9 mouse cellular contexts compared by ENCODE assay signal in genomic region chr15:81077551-81077950, GRCm38 (mm10).
DNase-seq lines count a peak whose midpoint lies in the region; TF ChIP-seq lines count a peak whose summit lies in the region.
"Had no signal": no experiment of that assay in that cellular context is flagged by ENCODE, and none has a peak within 500 bp of the region (broad histone marks: within the 10 kb centered on the region; RNA-seq: fewer than 3 reads in every experiment).

No protein-coding gene starts in this region.

- in situ Hi-C loops in ES-E14 (cut with MboI; ENCODE audit: low sequenced_read_pairs in 2 of 2, unreplicated experiment in 2 of 2): no loop called here

- H3K9ac ChIP-seq in ES-E14 (ENCODE audit: insufficient read depth, low read depth, low read length, poor library complexity, severe bottlenecking): no peak overlapping the region

- DNase-seq in layer of hippocampus, postnatal 10 days (ENCODE audit: low spot score in 2 of 2): peak; percentile 18 to 38
- DNase-seq in layer of hippocampus, postnatal 36 days: no peak
- no peak for DNase-seq in ES-E14 (ENCODE audit: low read depth, low spot score)
- peak; percentile 38 for DNase-seq in c-Kit-positive CD71-negative TER-119-negative erythroid progenitor cells, embryonic 14.5 days (ENCODE audit: low read depth)
- DNase-seq in splenic B cell, adult 2 months (ENCODE audit: low read depth, low spot score): peak; percentile 62
- DNase-seq in right cerebral cortex, adult 2 months (ENCODE audit: low spot score in 2 of 2): no peak
- DNase-seq in gastrocnemius, postnatal 4 days (ENCODE audit: low spot score in 2 of 2): no peak
- no peak for DNase-seq in left cerebral cortex, postnatal 4 days

- H3K4me1 ChIP-seq in ES-E14 (ENCODE audit: control insufficient read depth in 2 of 2, insufficient read depth in 2 of 2, low read length in 2 of 2, poor library complexity in 1 of 2): no peaks in the 10 kb centered on the region

- H3K36me3 ChIP-seq in ES-E14 (ENCODE audit: control insufficient read depth, insufficient read depth, low read length, poor library complexity, severe bottlenecking): no peaks in the 10 kb centered on the region
- no peaks in the 10 kb centered on the region for H3K36me3 ChIP-seq in splenic B cell, adult 2 months (ENCODE audit: control insufficient read depth, insufficient read depth, low read length, poor library complexity, severe bottlenecking)

- H3K9me3 ChIP-seq in ES-E14 (ENCODE audit: control insufficient read depth, insufficient read depth, low read depth, low read length): no peaks in the 10 kb centered on the region

- H3K4me3 ChIP-seq in ES-E14 (ENCODE audit: insufficient read depth in 1 of 2, low read depth in 1 of 2, low read length in 2 of 2, poor library complexity in 1 of 2, severe bottlenecking in 1 of 2): no peak overlapping the region
- H3K4me3 ChIP-seq: erythroblast, embryonic 14.5 days had no signal

- H3K27me3 ChIP-seq in splenic B cell, adult 2 months (ENCODE audit: control insufficient read depth, insufficient read depth, low read length, poor library complexity, severe bottlenecking): no peaks in the 10 kb centered on the region

- intact Hi-C loops in left cerebral cortex, postnatal 4 days (cut with DNase I): loop anchor here (5.0 kb wide), 1 partner anchor 120 kb away; no protein-coding TSS in a partner anchor

- H3K27ac ChIP-seq in ES-E14 (ENCODE audit: insufficient read depth, low read depth, low read length, poor library complexity, severe bottlenecking): no peak overlapping the region

TF ChIP-seq in ES-E14, 5 proteins besides CTCF, POLR2A, EP300 and RAD21:
- TF ChIP-seq HCFC1 (IDR thresholded peaks at IDR 0.05; ENCODE audit: borderline replicate concordance, insufficient read depth, low read length): no peak
- TF ChIP-seq ZC3H11A (IDR thresholded peaks at IDR 0.05; ENCODE audit: borderline replicate concordance, low read depth, low read length): peak; percentile 10; the same call in 1 of the 2 replicates

Comparison
In these comparisons a context has a peak if more than half of its experiments do, and no peak if none do; other contexts are left out.
1. DNase-seq: peak in layer of hippocampus, postnatal 10 days (2 of 2), c-Kit-positive CD71-negative TER-119-negative erythroid progenitor cells, embryonic 14.5 days (single experiment) and splenic B cell, adult 2 months (single experiment); none in layer of hippocampus, postnatal 36 days (0 of 2), ES-E14 (single experiment), right cerebral cortex, adult 2 months (0 of 2), gastrocnemius, postnatal 4 days (0 of 2) and left cerebral cortex, postnatal 4 days (single experiment).